Mouse (Mus musculus): ENCODE measurements around the gene Hist1h3c.
"Not testable (repeated sequence)": the region's sequence is repeated elsewhere in the genome, so short reads cannot be mapped to it uniquely, and the experiment has no call there.

Hist1h3c gene

GRCm38 (mm10) chr13:23739922-23740252, 5.5 kb downstream of the Hist1h3c start:
- no peak for DNase-seq (ENCODE audit: low spot score)

- peak; percentile 93 for DNase-seq (ENCODE audit: low spot score)
Observed at GRCm38 (mm10) chr13:23739069-23739921, 6.1 kb downstream of the Hist1h3c start.

- peak; percentile 84 for DNase-seq (ENCODE audit: low spot score)
Observed at GRCm38 (mm10) chr13:23738677-23739068, 6.7 kb downstream of the Hist1h3c start, which contains the start of gene Hist1h1c. Gene Hist1h1c (plus strand): TSS chr13:23738808.

- DNase-seq (ENCODE audit: low spot score), result no peak
Observed at GRCm38 (mm10) chr13:23738041-23738440, 7.4 kb downstream of the Hist1h3c start.

GRCm38 (mm10) chr13:23737091-23737490, 8.3 kb downstream of the Hist1h3c start:
- DNase-seq (ENCODE audit: low spot score), result no peak

- DNase-seq (ENCODE audit: low spot score), result no peak
Observed at GRCm38 (mm10) chr13:23732156-23732804, 13.1 kb downstream of the Hist1h3c start.

GRCm38 (mm10) chr13:23730479-23730878, 14.9 kb downstream of the Hist1h3c start:
- no peak for DNase-seq (ENCODE audit: low spot score)

GRCm38 (mm10) chr13:23729706-23730105, 15.7 kb downstream of the Hist1h3c start:
- DNase-seq (ENCODE audit: low spot score), result no peak

GRCm38 (mm10) chr13:23729192-23729525, 16.2 kb downstream of the Hist1h3c start:
- no peak for DNase-seq (ENCODE audit: low spot score)

GRCm38 (mm10) chr13:23728472-23729191, 16.8 kb downstream of the Hist1h3c start:
- no peak for DNase-seq (ENCODE audit: low spot score)

- DNase-seq (ENCODE audit: low spot score), result no peak
Observed at GRCm38 (mm10) chr13:23725213-23725612, 20.2 kb downstream of the Hist1h3c start.

- no peak for DNase-seq (ENCODE audit: low spot score)
Observed at GRCm38 (mm10) chr13:23724239-23724638, 21.2 kb downstream of the Hist1h3c start.

GRCm38 (mm10) chr13:23717593-23718245, 27.7 kb downstream of the Hist1h3c start:
- DNase-seq (ENCODE audit: low spot score), result not testable (repeated sequence)

GRCm38 (mm10) chr13:23717176-23717575, 28.2 kb downstream of the Hist1h3c start:
- no peak for DNase-seq (ENCODE audit: low spot score)

- no peak for DNase-seq (ENCODE audit: low spot score)
Observed at GRCm38 (mm10) chr13:23716261-23717042, 28.9 kb downstream of the Hist1h3c start.

- DNase-seq (ENCODE audit: low spot score), result no peak
Observed at GRCm38 (mm10) chr13:23710374-23711089, 34.9 kb downstream of the Hist1h3c start, which contains the start of gene Hfe. Gene Hfe (minus strand): TSS chr13:23710854.

- no peak for DNase-seq (ENCODE audit: low spot score)
Observed at GRCm38 (mm10) chr13:23709714-23710373, 35.6 kb downstream of the Hist1h3c start.

GRCm38 (mm10) chr13:23708654-23709053, 36.7 kb downstream of the Hist1h3c start:
- no peak for DNase-seq (ENCODE audit: low spot score)

GRCm38 (mm10) chr13:23708041-23708440, 37.4 kb downstream of the Hist1h3c start:
- DNase-seq (ENCODE audit: low spot score), result no peak

- no peak for DNase-seq (ENCODE audit: low spot score)
Observed at GRCm38 (mm10) chr13:23706771-23707170, 38.6 kb downstream of the Hist1h3c start.

Data from ovary, adult 18-20 months (tissue).